Mouse (Mus musculus): ENCODE results near the gene Pkd1l2.

DNA sequence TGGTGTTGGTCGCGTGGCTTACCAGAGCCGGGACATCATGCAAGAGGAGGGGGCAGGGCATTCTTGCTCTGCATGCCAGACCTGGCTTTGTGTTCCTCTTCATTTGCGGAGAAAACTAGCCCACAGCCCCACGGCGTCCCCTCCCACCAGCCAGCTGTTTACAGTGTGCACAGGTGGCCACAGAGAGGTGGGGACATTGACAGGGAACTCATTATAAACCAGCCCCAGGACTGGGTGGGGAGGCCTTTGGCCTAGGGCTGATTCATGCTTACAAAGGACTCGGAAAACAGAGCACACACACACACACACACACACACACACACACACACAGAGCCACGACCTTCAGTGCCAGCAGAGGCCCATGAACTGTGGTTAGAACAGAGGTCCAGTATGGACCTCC lies 30.0 kb upstream of the Pkd1l2 start:
- TF ChIP-seq POLR2A (IDR thresholded peaks at IDR 0.05; ENCODE audit: borderline replicate concordance, insufficient read depth, low read length) (no peak), CTCF (IDR thresholded peaks at IDR 0.05; ENCODE audit: borderline replicate concordance, insufficient read depth, low read depth, low read length) (no peak)

All from cerebellum, adult 2 months (tissue).